Mouse (Mus musculus) heart, postnatal 0 days (tissue): ENCODE data around the gene Npas3.

Experiments used
- CTCF ChIP-seq: IDR thresholded peaks from 2 replicates; pipeline ENCODE4 v1.5.1; 2016; ENCODE audit warnings: antibody characterized with exemption, control low read depth, low read depth
- EP300 ChIP-seq: IDR thresholded peaks from 2 replicates; pipeline ENCODE4 v1.6.1; 2016; ENCODE audit warnings: antibody characterized with exemption, low read depth

GRCm38 (mm10) chr12:53484924-53485323, 236.4 kb downstream of the Npas3 start:
- TF ChIP-seq CTCF (no peak), EP300 (no peak)
